Mouse (Mus musculus) layer of hippocampus, adult 9-10 months (tissue): ENCODE results near the gene Gm27029.
"Not testable (repeated sequence)": the region's sequence is repeated elsewhere in the genome, so short reads cannot be mapped to it uniquely, and the experiment has no call there.

ENCODE experiments used
- DNase-seq: peaks from one replicate; pipeline ENCODE4 v3.0.0; 2022; ENCODE audit warnings: low spot score

The Gm27029 gene

GRCm38 (mm10) chr11:101424105-101424851 lies at the start of gene Gm27029:
TSS of gene Gm27029 (minus strand) at chr11:101424796.
- no peak for DNase-seq

GRCm38 (mm10) chr11:101474298-101474697 lies 49.7 kb upstream of the Gm27029 start:
- DNase-seq = no peak

- not testable (repeated sequence) for DNase-seq
Observed at GRCm38 (mm10) chr11:101473686-101474085, 49.1 kb upstream of the Gm27029 start.

GRCm38 (mm10) chr11:101472336-101472735 lies 47.7 kb upstream of the Gm27029 start:
- no peak for DNase-seq

- DNase-seq = no peak
Observed at GRCm38 (mm10) chr11:101471926-101472325, 47.3 kb upstream of the Gm27029 start.

- DNase-seq = no peak
Observed at GRCm38 (mm10) chr11:101470206-101470605, 45.6 kb upstream of the Gm27029 start.

- no peak for DNase-seq
Observed at GRCm38 (mm10) chr11:101469155-101469554, 44.6 kb upstream of the Gm27029 start.

- no peak for DNase-seq
Observed at GRCm38 (mm10) chr11:101468731-101469130, 44.1 kb upstream of the Gm27029 start.

- no peak for DNase-seq
Observed at GRCm38 (mm10) chr11:101468263-101468688, 43.7 kb upstream of the Gm27029 start.

GRCm38 (mm10) chr11:101467477-101468262 lies 43.1 kb upstream of the Gm27029 start:
- DNase-seq = peak; percentile 53

GRCm38 (mm10) chr11:101466552-101466950 lies 42.0 kb upstream of the Gm27029 start:
- DNase-seq = not testable (repeated sequence)

GRCm38 (mm10) chr11:101465869-101466551 lies 41.4 kb upstream of the Gm27029 start, which contains the start of gene Vat1:
TSS of gene Vat1 (minus strand) at chr11:101466230.
- DNase-seq = no peak

- DNase-seq = no peak
Observed at GRCm38 (mm10) chr11:101465101-101465868, 40.7 kb upstream of the Gm27029 start.

GRCm38 (mm10) chr11:101464211-101465100 lies 39.9 kb upstream of the Gm27029 start, which contains the start of gene Rnd2:
TSS of gene Rnd2 (plus strand) at chr11:101464999.
- no peak for DNase-seq

- no peak for DNase-seq
Observed at GRCm38 (mm10) chr11:101462583-101463440, 38.2 kb upstream of the Gm27029 start.

- DNase-seq = no peak
Observed at GRCm38 (mm10) chr11:101462141-101462540, 37.5 kb upstream of the Gm27029 start.

GRCm38 (mm10) chr11:101460321-101460720 lies 35.7 kb upstream of the Gm27029 start:
- DNase-seq = no peak

GRCm38 (mm10) chr11:101459716-101460115 lies 35.1 kb upstream of the Gm27029 start:
- DNase-seq = no peak

- no peak for DNase-seq
Observed at GRCm38 (mm10) chr11:101458217-101458616, 33.6 kb upstream of the Gm27029 start.

GRCm38 (mm10) chr11:101457631-101458030 lies 33.0 kb upstream of the Gm27029 start:
- DNase-seq = no peak
